Mouse (Mus musculus) spleen, adult 18-20 months (tissue): Measurements from ENCODE around the gene Cfap161.

ENCODE experiments used
- DNase-seq, 2 experiments: peaks; one replicate each; pipeline ENCODE4 v3.0.0; 2022; ENCODE audit warnings: mixed read lengths in 2 of 2

Cfap161 gene

DNA sequence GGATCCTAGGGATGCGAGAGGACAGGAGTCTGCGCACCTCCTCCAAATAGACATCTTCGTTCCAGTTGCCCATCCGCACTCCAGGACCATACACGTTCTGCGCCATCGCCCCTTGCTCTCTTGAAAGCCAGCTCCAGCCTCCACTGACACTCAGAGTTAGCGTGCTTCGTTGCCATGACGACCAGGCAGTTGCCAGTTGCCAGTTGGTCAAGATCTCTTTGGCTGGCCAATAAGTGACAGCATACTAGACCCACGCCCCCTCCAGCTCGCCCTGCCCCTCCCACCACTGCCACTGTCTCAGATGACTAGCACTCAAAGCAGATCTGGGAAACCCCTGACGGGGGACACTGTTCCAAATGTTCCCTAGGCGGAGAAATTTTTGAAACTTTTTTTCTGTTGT lies at the start of gene Cfap161:
Gene Cfap161 (minus strand): TSS at position 176 of the 400 bp plus-strand sequence.
- DNase-seq, result no peak

DNA sequence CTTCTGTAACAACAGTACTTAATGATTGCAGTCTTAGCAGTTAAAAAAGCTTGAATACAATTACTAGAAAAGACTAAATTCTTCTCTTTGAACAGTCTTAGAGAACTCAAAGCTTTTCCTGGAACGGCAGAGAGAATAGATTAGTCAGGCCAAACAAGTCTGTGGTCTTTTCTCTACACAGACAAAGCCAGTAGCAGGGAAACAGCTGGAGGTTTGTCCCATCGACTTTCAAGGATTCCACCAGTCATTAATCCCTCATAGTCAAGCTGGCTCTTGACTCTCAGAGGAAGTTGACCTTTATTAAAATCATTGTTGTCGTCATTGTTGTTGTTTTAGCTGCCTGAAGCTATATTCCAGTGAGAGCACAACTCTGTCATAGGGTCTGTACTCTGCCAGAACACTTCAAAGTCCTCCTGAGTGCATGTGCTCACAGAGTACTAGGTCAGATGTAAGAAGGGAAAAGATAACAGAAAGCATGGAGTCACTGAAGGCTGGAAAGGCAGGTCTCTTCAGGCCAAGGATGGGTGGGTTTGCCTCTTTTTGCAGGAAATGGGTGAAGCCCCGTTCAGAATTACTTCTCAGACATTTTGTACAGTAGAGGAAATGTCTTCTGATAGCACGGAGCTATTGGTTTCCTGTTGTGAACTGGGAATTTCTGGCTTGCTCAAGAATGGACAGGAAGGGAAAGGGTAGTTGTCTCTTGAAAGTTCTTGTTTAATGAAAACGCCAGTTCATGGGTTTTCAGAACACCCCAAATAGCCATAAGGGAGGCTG lies 48.0 kb upstream of the Cfap161 start:
- DNase-seq, result no peak

DNA sequence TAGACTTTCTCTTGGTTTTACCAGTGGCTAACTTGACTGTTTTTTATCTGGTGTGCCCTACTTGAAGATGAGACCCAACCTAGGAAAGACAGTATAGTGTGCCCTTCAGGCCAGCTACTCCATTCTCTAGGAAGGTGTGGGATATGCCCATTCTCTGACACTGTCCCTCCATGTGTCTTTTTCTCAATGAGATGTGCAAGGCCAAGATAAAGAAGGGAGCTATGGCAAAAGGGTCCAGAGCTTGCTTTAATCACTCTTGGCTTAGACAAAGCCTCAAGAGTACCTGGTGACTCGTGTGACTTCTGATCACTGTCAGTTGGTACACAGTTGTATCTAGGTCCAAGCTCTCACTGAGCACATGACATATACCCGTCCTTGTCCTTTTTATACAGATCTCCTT lies 45.4 kb upstream of the Cfap161 start:
- no peak for DNase-seq

DNA sequence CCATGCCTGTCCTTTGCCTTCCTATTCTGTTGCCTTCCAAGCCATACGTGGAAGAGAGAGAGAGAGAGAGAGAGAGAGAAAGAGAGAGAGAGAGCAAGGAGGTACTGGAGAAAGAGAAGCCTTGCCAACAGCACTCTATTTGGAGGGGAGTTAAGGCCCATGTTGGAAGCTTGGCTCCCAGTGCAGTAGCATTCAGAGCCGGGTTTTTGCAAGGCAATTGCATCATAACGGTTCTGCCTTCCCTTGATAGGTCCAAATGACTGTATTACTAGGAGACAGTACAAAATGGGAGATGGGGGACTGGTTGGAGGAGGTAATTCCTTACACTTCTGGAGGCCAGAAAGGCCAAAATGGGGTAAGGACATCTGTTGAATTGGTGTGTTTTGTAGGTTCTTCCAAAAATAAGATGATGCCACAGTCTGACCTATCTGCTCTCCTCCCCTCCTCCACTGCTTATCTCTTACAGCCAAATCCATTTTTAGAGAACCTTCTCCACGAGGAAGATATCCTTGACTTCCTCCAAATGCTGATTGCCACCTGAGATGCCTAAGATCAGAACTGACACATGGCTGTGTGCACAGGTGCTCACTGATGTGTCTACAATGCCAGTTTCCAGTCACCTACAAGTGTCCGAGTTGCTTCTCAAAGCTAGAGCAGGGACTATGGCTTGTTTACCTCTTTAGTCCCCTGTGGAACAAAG lies 44.0 kb upstream of the Cfap161 start:
- DNase-seq, result no peak

DNA sequence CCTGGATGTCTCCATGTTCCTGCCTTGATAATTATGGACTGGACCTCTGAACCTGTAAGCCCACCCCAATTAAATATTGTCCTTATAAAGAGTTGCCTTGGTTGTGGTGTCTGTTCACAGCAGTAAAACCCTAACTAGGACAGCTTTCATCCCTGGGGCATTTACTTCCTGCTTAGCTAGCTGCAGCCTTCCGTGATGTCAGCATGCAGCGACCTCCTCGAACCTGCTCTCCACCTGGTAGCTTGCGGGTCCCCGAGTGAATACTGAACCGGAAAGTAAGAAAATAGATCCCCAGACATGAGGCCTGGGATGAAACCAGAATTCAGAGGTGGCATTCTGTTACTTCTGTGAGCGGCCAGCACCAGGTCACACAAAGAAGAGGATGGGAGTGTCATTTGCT lies 34.7 kb upstream of the Cfap161 start:
- no peak for DNase-seq

DNA sequence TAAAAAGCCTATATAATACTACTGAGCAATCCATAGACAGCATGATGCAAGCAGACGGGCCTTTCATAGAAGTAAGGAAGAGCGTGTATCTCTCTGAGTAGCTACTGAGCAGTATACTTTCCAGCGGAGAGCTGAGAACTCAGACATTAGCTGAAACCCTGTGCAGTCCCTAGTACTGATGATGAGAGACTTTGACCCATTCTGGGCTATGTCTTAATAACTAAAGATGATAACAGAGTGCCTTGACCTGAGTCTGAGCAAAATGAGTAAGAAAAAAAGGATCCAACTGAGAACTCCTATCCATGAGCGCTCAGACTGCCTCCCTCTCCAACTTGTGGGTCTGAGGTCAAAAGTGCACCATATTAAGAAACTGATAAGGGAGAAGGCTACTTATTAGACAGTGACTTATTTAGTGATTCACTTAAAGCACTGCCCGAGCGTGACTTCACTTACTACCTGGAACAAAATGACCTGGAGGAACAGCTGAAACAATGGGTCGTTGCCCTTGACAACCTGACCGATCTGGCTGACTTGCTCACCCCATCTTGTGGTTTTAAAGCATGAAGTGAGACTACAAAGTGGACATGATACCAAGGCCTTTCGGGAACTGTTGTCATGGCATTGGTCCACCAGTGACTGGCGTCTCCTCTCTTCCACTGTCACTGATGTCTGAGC lies 32.9 kb upstream of the Cfap161 start:
- no peak for DNase-seq

DNA sequence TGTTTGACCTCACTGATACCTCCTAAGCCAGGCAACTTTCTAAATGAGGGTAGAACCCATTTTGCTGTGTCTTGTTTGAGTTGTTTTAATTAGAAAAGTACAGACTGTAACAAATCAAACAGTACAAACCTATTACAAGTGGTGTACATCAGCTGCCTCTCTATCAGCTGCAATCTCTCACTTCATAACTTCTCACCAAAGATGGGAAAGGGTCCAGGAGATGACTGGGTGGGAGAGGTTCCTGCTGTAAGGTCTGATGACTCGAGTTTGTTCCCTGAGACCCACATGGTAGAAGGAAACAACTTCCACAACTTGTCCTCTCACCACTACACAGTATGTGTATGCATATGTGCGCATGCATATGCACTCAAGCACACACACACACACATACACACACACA lies 32.1 kb upstream of the Cfap161 start:
- no peak for DNase-seq

DNA sequence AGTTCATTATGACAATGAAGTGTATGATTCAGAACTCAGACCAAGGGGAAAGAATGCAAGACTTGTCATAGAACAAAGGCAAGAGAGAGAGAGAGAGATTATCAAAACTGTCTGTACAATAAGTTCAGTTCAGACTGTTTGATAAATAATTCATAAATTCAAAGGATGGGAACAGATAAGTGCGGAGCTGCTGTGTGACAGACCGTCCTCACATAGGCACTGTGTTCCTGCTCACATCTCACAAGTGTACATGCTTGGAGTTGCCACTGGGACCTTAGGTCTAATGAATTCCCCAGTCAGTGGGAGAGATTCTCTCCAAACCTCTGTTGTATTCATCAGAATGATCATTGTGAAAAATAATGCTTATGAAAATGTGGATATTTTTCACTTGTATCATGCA lies 27.3 kb upstream of the Cfap161 start:
- DNase-seq, result no peak

DNA sequence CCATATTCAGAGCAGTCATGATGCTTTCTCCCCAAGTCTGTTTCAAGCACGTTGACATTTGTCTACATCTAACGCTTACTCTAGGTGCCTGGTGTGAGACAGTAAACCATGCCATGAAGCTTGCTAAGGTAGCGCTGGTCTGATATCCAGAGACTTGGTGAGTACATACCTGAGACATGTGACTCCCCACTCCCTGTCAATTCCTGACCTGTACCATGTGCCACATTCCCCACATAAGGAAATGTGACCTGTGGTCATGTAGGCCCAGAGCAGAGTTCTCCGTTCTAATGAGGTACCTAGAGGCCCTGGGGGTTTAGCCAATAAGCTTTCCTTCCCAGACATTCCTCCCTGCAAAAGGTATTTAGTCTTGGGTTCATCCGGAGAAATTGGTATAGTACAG lies 22.2 kb upstream of the Cfap161 start:
- no peak for DNase-seq

DNA sequence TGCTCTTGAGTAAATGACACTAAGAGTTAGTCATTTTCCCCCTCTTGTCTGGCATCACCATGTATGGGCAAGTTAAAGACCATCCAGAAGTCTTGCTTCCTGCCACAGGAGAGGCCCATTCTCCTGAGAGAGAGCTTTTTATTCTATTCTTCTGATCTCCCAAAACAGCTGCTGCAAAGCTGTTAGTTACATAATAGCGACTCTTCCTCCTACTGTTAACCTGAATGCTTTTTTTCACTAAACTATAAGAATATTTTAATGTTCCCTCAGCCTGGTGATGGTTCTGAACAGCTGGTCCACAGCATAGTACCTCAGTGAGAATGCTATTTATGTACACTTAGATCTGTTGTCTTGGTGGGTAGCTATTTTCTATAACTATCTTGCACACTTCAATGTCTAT lies 21.0 kb upstream of the Cfap161 start:
- DNase-seq, result no peak

DNA sequence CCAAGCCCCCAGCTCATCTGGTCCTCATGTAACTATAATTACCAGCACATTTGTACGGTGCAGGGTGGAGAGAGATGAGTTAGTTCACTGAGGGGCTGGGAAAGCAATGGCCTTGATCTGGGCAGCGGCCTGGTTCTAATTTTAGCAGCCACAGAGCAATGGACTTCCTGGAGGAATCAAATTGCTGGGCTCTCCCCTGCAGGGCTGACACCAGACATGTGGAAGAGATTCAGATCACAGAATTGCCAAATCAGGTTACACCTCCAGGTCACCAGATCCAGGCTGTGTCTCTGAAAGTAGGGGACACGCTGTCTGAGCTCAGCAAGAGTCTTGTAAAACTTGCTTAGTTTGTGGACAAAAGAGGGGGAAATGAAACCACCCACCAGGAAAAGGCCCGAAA lies 19.3 kb upstream of the Cfap161 start:
- DNase-seq, result no peak

DNA sequence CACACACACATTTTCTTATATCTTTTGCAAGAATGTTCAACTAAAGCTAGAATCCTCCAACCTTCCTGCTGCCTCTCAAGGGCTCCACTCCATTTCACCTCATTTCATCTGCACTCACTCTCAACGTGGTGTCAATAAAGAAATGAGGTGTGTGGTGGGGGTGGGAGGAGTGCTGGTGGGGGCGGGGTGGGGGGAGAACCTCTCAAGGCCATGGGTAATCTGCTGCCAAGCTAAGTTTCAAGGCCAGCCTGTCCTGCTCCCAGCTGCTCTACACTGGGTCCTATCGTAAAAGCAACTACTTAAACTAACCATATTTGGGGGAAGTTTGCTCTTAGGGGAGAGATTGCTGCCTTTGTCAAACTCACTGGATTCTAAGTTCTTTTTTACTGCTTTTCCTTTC lies 18.8 kb upstream of the Cfap161 start:
- DNase-seq, result no peak

DNA sequence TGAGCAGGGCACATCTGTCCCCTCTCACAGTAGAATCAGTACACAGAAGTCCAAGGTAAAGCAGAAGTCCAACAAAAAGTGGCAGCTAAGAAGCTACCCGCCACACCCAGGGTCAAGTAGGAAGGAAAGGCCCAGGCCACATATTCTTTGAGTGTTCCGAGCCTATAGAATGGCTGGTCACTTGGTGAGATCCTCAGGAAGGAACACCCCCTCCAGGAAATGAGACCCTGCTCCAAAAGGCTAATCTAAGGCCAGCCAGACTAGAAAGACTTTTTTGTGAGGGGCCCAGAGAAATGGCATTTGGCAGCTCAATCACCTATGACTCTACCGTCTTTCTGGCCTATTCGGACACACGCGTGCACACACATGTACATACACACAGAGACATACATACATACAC lies 18.3 kb upstream of the Cfap161 start:
- DNase-seq, result no peak

DNA sequence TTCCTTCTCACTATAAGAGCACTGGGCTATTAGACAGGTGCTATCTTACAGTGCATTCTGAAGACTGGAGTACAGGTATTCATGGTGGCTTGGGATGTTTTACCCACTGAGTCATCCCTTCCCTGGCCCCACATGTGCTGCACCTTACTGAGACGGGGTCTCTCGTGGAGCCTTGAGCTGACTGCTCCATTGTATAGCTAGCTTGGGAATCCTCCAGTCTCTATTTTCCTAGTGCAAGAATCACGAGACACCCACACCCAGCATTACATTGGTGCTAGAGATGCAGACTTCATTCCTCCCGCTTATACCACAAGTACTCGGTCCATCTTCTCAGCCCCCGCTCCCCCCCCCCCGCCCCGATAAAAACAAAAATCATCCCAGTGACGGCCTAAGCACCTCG lies 17.9 kb upstream of the Cfap161 start:
- DNase-seq, result no peak

DNA sequence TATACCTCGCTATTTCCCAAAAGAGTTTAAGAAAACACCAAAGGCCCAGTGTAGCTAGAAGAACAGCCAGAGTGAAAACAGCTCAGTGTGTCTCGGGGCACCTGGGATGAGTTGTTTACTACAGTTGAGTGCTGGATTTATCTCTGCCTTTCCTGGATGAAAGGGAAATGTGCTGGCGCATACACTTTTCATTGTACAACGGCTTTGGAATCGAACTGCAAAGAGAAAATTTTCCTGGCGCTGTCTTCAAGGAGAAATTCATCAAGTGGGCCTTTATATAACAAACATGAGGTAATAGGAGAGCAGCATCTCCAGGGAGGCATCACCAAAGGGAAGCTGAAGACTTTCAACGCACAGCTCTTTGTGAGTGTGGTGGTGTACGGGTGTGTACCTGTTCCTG lies 17.2 kb upstream of the Cfap161 start:
- no peak for DNase-seq

DNA sequence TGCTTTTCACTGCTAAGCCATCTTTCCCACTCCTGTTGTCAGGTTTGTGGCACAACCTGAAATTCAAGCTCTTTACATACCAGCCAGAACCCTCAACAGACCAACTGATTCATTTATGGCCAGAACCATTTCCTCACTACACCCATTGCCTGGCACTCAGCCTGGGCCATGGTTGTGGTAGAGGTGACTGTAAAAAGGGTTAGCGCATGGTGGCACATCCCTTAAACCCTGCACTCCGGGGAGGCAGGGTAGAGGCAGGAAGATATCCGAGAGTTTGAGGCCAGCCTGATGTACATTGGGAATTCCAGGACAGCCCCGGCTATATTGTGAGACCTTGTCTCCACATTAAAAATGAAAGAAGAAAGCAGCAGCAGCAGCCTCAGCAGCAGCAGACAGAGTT lies 16.8 kb upstream of the Cfap161 start:
- no peak for DNase-seq

DNA sequence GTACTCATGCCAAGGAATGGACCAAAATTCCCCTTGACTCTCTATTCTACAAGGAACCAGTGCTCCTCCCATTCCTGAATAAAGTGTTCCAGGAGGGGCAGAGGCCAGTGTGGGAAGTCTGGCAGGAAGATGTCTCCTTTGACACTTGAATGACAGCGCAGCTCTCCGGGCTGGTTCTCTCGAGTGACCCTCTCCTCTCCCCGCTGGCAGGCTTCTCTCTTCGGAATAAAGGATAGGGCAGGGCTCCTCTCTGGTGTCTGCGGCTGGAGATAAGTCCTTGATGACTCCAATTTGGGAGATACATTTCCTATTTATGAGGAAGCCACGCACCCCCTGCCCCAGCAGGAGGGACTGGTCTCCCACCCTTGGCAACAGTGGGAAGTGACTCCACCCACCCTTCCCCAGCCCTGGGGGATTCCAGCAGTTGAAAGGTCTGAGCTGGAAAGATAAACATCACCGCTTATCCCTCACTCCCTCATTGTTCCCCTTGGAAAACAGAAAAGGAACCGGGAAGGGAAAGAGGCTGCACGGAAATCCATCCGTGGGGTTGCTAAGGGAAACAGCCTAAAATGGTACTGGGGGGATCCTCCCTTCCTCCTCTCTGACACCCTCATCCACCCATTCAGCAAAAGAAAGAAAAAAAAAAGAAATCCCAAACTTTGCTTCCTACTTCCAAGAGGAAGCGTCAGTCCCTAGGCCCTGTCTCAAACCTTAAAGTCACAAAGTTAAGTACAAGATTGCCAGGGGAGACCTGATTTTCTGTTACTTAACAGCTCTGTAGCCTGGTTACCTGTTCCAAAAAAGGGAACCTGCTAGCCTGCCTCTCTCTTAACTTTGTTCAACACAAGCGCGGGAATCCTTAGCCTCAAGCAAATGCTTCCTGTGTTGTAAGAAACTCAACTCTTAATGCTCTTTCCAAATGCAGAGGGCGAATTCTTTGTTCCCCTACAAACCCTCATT lies 15.7 kb upstream of the Cfap161 start:
- DNase-seq, result no peak

DNA sequence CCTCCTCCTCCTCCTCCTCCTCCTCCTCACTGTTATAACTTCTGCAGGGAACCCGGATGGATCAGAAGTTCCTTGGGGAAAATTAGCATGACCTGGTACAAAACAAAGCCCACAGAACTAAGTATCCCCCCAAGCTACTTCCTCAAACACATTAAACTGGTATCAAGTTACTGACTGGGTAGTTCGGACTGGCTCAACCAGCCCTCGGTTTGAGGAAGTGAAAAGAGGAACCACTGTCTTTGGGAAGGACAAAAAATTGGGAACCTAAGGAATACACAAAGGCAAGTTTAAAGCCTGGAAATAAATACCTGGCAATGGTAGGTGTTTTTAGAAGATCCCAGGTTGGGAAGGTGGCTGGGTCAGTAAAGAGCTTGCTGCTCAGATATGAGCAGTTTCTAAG lies 15.0 kb upstream of the Cfap161 start:
- DNase-seq, result no peak

DNA sequence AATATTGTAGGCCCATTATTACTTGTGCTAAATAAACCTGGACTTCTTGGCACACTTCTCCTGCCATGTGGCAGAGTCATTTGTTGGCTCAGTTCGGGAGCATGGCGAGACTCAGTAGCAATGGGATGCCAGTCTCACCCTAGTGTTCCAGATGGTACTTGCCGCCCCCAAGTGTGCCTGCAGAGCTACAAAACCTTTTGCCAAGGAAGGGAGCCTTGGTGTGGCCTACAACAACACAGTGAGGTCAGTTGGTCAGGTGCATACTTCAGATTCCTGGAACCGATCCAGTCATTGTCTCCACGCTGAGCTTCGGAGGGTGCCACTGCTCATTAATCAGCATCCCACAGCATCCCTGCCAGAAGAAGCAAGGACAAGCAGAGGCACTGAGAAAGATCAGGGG lies 14.4 kb upstream of the Cfap161 start:
- DNase-seq, result no peak

DNA sequence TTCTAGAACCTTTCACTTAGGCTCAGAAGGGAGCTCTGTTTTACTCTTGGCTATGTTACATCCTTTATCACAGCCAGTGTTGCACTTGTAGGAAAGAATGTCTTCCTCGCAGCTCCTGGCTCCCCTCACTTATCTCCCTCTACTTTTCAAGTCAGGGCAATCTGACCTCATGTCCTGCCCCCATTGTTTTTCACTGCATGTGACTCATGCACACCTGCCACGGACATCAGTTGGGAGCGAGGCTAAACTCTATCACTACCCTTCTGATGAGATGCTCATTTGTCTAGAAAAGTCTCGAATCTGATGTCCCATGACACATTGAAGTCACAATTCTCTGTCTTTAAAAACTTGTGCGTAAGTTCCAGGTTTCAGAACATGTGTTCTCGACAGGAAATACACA lies 12.3 kb upstream of the Cfap161 start:
- no peak for DNase-seq

DNA sequence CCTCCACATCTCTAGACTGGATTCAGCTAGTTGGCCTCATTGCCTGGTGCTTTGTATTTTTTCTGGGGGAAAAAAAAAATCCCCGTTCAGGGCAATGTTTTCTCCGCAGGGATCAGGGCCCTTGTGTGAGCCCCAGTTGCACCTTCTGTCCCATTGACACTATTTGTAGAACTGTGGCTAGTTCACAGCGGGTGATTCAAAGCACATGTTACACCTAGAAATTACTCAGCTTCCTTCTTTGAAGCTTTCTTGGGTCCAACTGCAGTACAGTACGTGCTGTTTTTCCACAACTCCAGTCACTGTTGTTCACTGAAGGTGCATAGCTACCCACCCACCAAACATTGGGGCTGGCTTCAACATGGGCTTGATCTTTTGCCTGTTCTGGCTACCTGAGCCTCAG lies 9.1 kb upstream of the Cfap161 start:
- no peak for DNase-seq

DNA sequence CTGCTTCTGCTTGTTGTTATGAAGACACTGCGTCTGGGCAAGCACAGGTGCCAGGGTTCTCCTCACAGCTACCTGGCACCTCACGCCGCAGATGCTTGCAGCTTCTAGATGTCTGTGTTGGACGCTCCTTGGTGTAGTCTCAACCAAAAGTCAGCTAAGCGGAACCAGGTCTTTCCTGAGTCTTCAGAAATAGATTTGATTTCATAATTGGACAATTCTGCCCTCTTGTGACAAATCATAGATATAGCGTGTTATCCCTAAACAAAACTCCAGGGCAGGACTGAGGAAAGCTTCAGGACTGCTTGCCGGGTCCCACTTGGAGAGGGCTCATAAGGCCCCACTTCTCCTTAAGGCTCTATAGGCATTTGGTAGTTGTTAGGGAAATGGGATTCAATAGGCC lies 7.8 kb upstream of the Cfap161 start:
- peak in 1 of 2 experiments; percentile 10 for DNase-seq

DNA sequence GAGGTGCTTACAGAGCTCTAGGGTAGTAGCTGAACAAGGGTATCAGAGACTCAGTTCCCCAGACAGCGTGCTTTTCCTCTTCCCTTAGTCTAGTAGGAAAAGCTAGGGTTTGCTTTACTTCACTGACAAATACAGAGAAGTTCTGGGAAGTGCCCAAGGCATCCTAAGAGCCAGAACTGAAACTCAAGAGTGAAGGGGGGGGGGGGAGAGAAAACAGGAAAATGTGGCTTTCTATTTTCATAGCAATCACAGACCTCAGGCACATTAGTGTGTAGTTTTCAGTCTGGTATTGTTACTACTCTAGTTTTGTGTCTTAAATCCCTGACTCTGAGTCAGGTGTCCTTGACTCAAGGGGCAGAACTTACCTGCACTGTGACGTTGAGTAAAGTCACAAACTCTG lies 7.3 kb upstream of the Cfap161 start:
- no peak for DNase-seq
